Mouse (Mus musculus) lung, postnatal 0 days (tissue): ENCODE measurements at regions not wholly inside any gene's neighbourhood (a gene's known extent, or its start where the extent isn't known, plus 50 kb on each side); places are given as distances from the start of the nearest gene placed in this dataset.

ENCODE experiments used
- CTCF ChIP-seq: IDR thresholded peaks from 2 replicates; pipeline ENCODE4 v1.5.1; 2016; ENCODE audit warnings: antibody characterized with exemption, mild to moderate bottlenecking
- EP300 ChIP-seq: IDR thresholded peaks from 2 replicates; pipeline ENCODE4 v1.6.1; 2016; ENCODE audit warnings: antibody characterized with exemption, mild to moderate bottlenecking, control low read depth

DNA sequence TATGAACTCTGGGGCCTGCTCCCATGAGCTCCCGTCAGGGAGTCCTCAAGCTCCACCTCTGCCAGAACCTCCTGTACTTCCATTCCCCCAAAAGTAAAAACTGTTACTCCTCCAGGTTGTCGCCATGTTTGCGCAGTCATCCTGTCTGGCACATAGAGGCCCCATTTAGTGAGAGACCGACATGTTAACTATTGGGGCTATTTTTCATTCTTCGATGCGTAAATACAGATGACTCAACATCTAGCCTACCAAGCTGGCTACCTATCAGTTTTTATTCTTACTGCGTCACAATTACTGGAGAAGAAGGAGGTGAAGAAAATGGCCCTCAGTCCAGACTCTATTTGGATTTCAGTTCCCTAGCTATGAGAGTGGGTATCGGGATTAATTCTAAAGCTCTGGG lies 182.9 kb upstream of the Mkln1 start:
- TF ChIP-seq CTCF = no peak
- TF ChIP-seq EP300 = no peak
